Mouse (Mus musculus) hindbrain, embryonic 12.5 days (tissue): ENCODE results near the gene Lmo4. TPM values are rescaled to one million over a fixed set of nuclear protein-coding genes. Genes with fewer than 3 reads are reported as not detected.

Experiments used
- ATAC-seq: fragments of 200-750 bp; cut with Nextera tagmentation; 2 replicates; pipeline ENCODE4 v1.8.0; 2017; ENCODE audit warnings: moderate TSS enrichment; ENCODE audit not compliant: low FRiP score
- H3K27ac ChIP-seq: fragments of 300-500 bp; sonication (generic); 2 replicates; pipeline ENCODE4 v1.5.1; 2016; ENCODE audit warnings: mild to moderate bottlenecking
- H3K27me3 ChIP-seq: fragments of 300-500 bp; sonication (generic); 2 replicates; pipeline ENCODE4 v1.6.1; 2016; ENCODE audit warnings: mild to moderate bottlenecking
- H3K36me3 ChIP-seq: fragments of 300-500 bp; sonication (generic); 2 replicates; pipeline ENCODE4 v1.6.1; 2016; ENCODE audit warnings: mild to moderate bottlenecking
- H3K4me1 ChIP-seq: fragments of 300-500 bp; sonication (generic); 2 replicates; pipeline ENCODE4 v1.6.1; 2016
- H3K4me2 ChIP-seq: fragments of 300-500 bp; sonication (generic); replicated peaks from 2 replicates; pipeline ENCODE4 v1.6.1; 2016; ENCODE audit warnings: mild to moderate bottlenecking
- H3K4me3 ChIP-seq: fragments of 300-500 bp; sonication (generic); 2 replicates; pipeline ENCODE4 v1.5.1; 2016; ENCODE audit warnings: mild to moderate bottlenecking
- H3K9ac ChIP-seq: fragments of 300-500 bp; sonication (generic); 2 replicates; pipeline ENCODE4 v1.6.1; 2016; ENCODE audit warnings: mild to moderate bottlenecking, moderate library complexity
- H3K9me3 ChIP-seq: fragments of 300-500 bp; sonication (generic); replicated peaks from 2 replicates; pipeline ENCODE4 v1.6.1; 2016; ENCODE audit warnings: mild to moderate bottlenecking
- WGBS: fragments of 180-500 bp; shearing (Covaris S2); methylation state at CpG from one replicate; pipeline ENCODE4 v1.1.7; 2016; 5-methylcytosine and 5-hydroxymethylcytosine counted together
- polyA plus RNA-seq: library from polyadenylated mRNA; unstranded; fragments of >200 nt; fragmentation: Nextera tagmentation; extraction: Ambion mirVana; gene quantifications from 2 replicates; pipeline ENCODE4 v1.2.1, GENCODE M21; 2016

Lmo4 gene
- polyA plus RNA-seq, 1 experiment from 2014 or later: 64.7 TPM

GRCm38 (mm10) chr3:144201794-144202573, 3.0 kb downstream of the Lmo4 start:
- H3K27me3 ChIP-seq: no peaks in the 10 kb centered on the region
- peak; percentile 20 for ATAC-seq
- peak overlapping the region; percentile 92 for H3K4me2 ChIP-seq
- H3K9me3 ChIP-seq: no peaks in the 10 kb centered on the region
- no peaks in the 10 kb centered on the region for H3K36me3 ChIP-seq
- peaks cover 39% of the 10 kb centered on the region for H3K4me1 ChIP-seq
- peak overlapping the region; percentile 85 for H3K4me3 ChIP-seq
- peak overlapping the region; percentile 100 for H3K27ac ChIP-seq
- peak overlapping the region; percentile 98 for H3K9ac ChIP-seq
- WGBS: 2% methylated on average over 46 of the region's 64 CpGs

DNA sequence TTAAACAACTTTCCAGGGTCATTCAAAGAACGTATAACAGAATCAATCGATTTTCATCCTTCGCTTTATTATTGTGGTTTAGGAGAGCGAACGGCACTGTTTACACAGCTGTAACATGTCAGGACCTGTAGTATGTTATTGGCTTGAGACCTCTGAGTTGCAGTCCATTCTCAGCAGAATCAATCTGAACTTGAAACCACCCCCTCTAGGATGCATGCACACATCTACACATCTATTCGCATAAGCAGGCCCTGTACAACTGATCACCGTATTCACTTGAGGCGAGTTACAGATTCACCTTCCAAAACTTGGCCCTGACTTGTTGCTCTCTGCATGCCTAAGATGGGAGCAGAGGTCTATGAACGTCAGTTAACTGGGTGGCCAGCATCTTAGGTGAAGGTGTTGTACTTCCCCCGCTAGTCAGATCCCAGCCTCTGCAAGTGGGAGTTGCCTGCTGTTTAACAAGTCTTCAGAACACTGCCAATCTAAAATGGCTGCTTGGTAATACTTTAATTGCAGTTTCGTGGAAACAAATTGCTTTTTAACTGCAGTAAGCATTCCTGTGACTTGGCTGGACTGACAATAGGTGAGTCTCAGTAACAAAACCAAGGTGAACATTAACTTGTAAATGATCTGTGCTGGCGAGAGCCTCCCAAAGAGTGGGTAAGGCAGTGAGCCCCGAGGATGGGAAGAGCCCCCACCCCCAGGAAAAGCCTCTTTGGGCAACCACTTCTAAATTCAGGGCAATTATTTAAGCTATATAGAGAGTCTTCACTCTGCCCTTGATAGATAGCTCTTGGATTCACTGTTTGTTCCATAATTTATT, 19.5 kb downstream of the Lmo4 start:
- Histone ChIP-seq H3K27ac (no peak overlapping the region), H3K27me3 (no peaks in the 10 kb centered on the region), H3K4me1 (no peaks in the 10 kb centered on the region), H3K36me3 (peaks cover 27% of the 10 kb centered on the region), H3K4me3 (no peak overlapping the region), H3K9me3 (no peaks in the 10 kb centered on the region), H3K9ac (no peak overlapping the region), H3K4me2 (no peak overlapping the region)
- no peak for ATAC-seq
- WGBS: 72% methylated on average over 13 of the region's 13 CpGs

DNA sequence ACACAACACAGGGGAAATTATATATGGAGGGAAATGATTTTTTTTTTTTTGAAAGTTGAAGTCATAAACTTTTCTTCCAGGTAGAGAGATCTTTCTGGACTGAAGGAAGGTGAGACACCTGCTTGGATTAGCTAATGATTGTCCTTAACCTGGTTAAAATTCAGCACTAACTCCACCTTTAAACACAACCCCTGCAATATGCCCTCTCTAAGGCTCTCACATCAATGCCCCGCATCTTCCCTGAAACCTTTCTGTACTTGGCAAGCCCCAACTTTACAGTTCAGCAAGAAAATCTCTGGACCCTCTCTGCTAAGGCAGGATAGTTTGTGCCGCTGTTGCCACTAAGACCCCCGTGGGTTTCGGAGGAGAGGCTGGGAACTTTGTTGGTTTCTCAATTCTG, 20.1 kb downstream of the Lmo4 start:
- no peak for ATAC-seq
- no peaks in the 10 kb centered on the region for H3K4me1 ChIP-seq
- no peak overlapping the region for H3K4me3 ChIP-seq
- 80% methylated on average over 4 of the region's 4 CpGs for WGBS
- peaks cover 21% of the 10 kb centered on the region for H3K36me3 ChIP-seq
- H3K4me2 ChIP-seq: no peak overlapping the region
- H3K9me3 ChIP-seq: no peaks in the 10 kb centered on the region
- H3K27me3 ChIP-seq: no peaks in the 10 kb centered on the region
- no peak overlapping the region for H3K27ac ChIP-seq
- no peak overlapping the region for H3K9ac ChIP-seq

DNA sequence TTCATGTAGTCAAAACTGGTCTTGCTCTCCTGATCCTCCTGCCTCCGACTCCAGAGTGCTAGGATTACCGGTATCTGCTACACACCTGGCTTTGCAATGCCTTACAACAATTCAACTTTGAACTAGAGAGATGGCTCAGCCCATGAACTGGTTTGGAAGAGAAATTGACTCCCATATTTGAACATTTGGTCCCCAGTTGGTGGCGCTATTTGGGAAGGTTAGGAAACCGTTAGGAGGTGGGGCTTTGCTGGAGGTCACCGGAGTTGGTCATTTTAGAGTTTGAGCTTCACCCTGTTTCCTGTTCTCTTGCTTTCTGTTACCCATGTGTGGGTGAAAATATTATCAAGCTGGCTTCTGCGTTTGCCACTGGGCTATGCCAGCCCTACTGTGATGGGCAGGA, 22.8 kb downstream of the Lmo4 start:
- no peaks in the 10 kb centered on the region for H3K9me3 ChIP-seq
- no peak overlapping the region for H3K4me3 ChIP-seq
- H3K9ac ChIP-seq: no peak overlapping the region
- H3K4me2 ChIP-seq: no peak overlapping the region
- H3K27ac ChIP-seq: no peak overlapping the region
- no peaks in the 10 kb centered on the region for H3K4me1 ChIP-seq
- H3K27me3 ChIP-seq: no peaks in the 10 kb centered on the region
- H3K36me3 ChIP-seq: peaks cover 1% of the 10 kb centered on the region; the same call in 1 of the 2 replicates
- 73% methylated on average over 6 of the region's 6 CpGs for WGBS
- ATAC-seq: no peak

GRCm38 (mm10) chr3:144178937-144179336, 26.1 kb downstream of the Lmo4 start:
- H3K36me3 ChIP-seq: no peaks in the 10 kb centered on the region
- H3K9me3 ChIP-seq: no peaks in the 10 kb centered on the region
- H3K27me3 ChIP-seq: no peaks in the 10 kb centered on the region
- WGBS: 73% methylated on average over 2 of the region's 3 CpGs
- H3K27ac ChIP-seq: no peak overlapping the region
- no peak overlapping the region for H3K4me3 ChIP-seq
- no peak overlapping the region for H3K4me2 ChIP-seq
- no peaks in the 10 kb centered on the region for H3K4me1 ChIP-seq
- H3K9ac ChIP-seq: no peak overlapping the region
- no peak for ATAC-seq

GRCm38 (mm10) chr3:144173866-144174588, 31.0 kb downstream of the Lmo4 start:
- no peaks in the 10 kb centered on the region for H3K36me3 ChIP-seq
- H3K27me3 ChIP-seq: no peaks in the 10 kb centered on the region
- no peak overlapping the region for H3K4me3 ChIP-seq
- ATAC-seq: peak; percentile 68; the same call in 1 of the 2 replicates
- no peak overlapping the region for H3K4me2 ChIP-seq
- H3K4me1 ChIP-seq: no peaks in the 10 kb centered on the region
- H3K27ac ChIP-seq: no peak overlapping the region
- no peak overlapping the region for H3K9ac ChIP-seq
- 66% methylated on average over 7 of the region's 7 CpGs for WGBS
- no peaks in the 10 kb centered on the region for H3K9me3 ChIP-seq

DNA sequence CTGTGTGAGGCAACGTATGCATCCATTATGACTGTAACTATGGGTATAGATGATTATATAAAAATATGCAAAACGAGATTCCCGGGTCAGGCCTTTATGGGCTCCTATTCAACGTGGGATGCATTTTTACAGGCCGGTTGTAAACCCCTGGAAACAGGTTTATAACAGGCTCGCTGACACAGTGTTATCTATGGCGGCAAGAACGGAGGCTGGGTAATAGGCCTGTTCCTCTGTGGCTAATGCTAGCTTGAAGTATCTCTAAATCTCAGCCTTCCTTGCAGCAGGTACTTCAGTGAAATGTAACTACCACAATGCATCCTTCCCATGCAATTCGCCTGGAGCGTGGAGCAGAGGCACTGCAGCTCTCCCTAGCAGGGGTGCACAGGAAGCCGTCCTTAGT, 31.9 kb downstream of the Lmo4 start:
- H3K36me3 ChIP-seq: no peaks in the 10 kb centered on the region
- no peaks in the 10 kb centered on the region for H3K4me1 ChIP-seq
- H3K9me3 ChIP-seq: no peaks in the 10 kb centered on the region
- 88% methylated on average over 11 of the region's 11 CpGs for WGBS
- no peak overlapping the region for H3K27ac ChIP-seq
- H3K4me3 ChIP-seq: no peak overlapping the region
- H3K4me2 ChIP-seq: no peak overlapping the region
- no peak for ATAC-seq
- H3K27me3 ChIP-seq: no peaks in the 10 kb centered on the region
- no peak overlapping the region for H3K9ac ChIP-seq

- Histone ChIP-seq H3K9ac (no peak overlapping the region), H3K27ac (no peak overlapping the region), H3K4me1 (no peaks in the 10 kb centered on the region), H3K36me3 (no peaks in the 10 kb centered on the region), H3K9me3 (no peaks in the 10 kb centered on the region), H3K4me3 (no peak overlapping the region), H3K27me3 (no peaks in the 10 kb centered on the region), H3K4me2 (no peak overlapping the region)
- WGBS: 79% methylated on average over 2 of the region's 2 CpGs
- ATAC-seq: no peak
Measured at GRCm38 (mm10) chr3:144171749-144172148, 33.3 kb downstream of the Lmo4 start.

GRCm38 (mm10) chr3:144170539-144170938, 34.5 kb downstream of the Lmo4 start:
- H3K4me1 ChIP-seq: no peaks in the 10 kb centered on the region
- 90% methylated on average over 2 of the region's 2 CpGs for WGBS
- H3K4me3 ChIP-seq: no peak overlapping the region
- H3K9ac ChIP-seq: no peak overlapping the region
- no peak overlapping the region for H3K4me2 ChIP-seq
- ATAC-seq: no peak
- H3K9me3 ChIP-seq: no peaks in the 10 kb centered on the region
- H3K27ac ChIP-seq: no peak overlapping the region
- H3K27me3 ChIP-seq: no peaks in the 10 kb centered on the region
- H3K36me3 ChIP-seq: no peaks in the 10 kb centered on the region

DNA sequence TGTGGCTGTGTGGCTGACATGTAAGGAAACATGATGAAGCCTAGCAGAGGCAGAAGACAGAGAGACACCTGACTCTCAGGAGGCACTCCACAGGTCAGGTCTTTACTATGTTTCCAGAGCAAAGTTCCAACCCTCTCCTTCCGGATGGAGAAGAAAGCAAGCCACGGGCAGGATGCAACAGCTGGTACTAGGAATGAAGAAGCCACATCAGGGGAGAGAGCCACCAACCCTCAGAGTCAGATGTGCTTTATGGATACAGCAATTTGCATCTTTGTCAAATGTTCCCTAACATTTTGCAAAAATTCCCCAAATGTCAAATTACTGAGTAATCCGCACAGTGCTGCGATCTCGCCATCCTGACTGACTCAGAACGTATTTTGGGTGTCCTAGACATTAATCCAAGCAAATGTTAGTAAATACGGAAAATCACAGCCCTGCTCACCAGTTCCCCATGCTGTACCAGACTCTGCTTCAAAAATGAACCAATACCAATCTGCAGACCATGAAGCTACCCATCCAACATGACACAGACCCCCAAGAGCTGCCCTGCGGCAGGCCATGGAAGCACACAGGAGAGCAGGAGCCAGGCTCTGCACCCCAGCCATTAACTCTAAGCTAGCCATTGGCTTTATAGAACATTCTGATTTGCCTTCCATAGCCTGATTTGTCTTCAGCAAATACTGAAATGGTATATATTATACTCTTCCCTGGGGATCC, 38.4 kb downstream of the Lmo4 start:
- H3K27ac ChIP-seq: no peak overlapping the region
- no peak for ATAC-seq
- no peaks in the 10 kb centered on the region for H3K36me3 ChIP-seq
- WGBS: 90% methylated on average over 8 of the region's 8 CpGs
- no peak overlapping the region for H3K9ac ChIP-seq
- H3K4me1 ChIP-seq: no peaks in the 10 kb centered on the region
- no peaks in the 10 kb centered on the region for H3K9me3 ChIP-seq
- no peaks in the 10 kb centered on the region for H3K27me3 ChIP-seq
- H3K4me3 ChIP-seq: no peak overlapping the region
- H3K4me2 ChIP-seq: no peak overlapping the region

DNA sequence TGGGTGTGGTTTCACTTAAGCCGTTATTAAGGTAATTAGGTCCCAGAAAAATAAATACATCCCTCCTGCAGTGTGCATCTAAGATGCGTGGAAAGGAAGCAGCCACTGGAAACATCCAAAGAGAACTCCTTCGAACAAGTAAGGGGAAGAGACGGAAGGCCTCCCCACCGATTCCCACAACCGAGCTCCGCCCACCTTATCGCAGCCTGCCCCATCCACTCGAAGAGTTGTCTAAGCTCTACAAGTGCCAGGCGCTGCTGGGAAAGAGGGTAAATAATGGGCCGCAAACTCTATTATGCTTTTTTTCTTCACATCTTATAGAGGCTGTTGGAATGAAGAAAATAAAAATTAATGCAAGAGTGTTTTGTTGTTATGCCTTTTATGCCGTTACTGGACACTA, 39.6 kb downstream of the Lmo4 start:
- H3K27me3 ChIP-seq: no peaks in the 10 kb centered on the region
- no peak overlapping the region for H3K27ac ChIP-seq
- no peaks in the 10 kb centered on the region for H3K4me1 ChIP-seq
- no peak overlapping the region for H3K4me2 ChIP-seq
- no peak overlapping the region for H3K9ac ChIP-seq
- no peak overlapping the region for H3K4me3 ChIP-seq
- H3K36me3 ChIP-seq: no peaks in the 10 kb centered on the region
- ATAC-seq: no peak
- WGBS: 87% methylated on average over 12 of the region's 12 CpGs
- H3K9me3 ChIP-seq: no peaks in the 10 kb centered on the region
